Mouse (Mus musculus): ENCODE data around the gene Zfp791. TPM values are rescaled to one million over a fixed set of nuclear protein-coding genes. Genes with fewer than 3 reads are reported as not detected.
"Not testable (repeated sequence)": the region's sequence is repeated elsewhere in the genome, so short reads cannot be mapped to it uniquely, and the experiment has no call there.

Zfp791 gene
- polyA plus RNA-seq, 1 experiment from 2014 or later = 1.6 TPM

DNA sequence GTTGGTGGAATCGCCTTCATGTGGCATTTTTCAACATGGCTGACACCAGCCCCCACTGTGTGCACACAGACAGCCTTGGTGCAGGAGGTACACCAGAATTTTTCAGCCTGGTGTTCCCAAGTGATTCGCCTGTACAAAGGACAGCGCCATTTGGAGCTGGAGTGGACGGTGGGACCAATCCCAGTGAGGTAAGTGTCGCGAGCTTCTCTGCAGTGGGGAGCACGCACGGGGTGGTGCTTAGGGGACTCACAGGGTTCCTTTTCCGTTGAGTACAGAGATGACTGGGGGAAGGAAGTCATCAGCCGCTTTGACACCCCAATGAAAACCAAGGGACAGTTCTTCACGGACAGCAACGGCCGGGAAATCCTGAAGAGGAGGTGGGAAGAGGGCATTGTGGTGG lies 27.8 kb downstream of the Zfp791 start:
- no peak overlapping the region for H3K27ac ChIP-seq (replicated peaks; ENCODE audit: low read depth, low read length)
- no peaks in the 10 kb centered on the region for H3K4me1 ChIP-seq (ENCODE audit: control insufficient read depth, insufficient read depth, low read length)
- DNase-seq (ENCODE audit: low spot score) = no peak
- 95% methylated on average over 13 of the region's 13 CpGs for WGBS
- H3K4me3 ChIP-seq (ENCODE audit: low read depth, low read length) = no peak overlapping the region
- H3K4me2 ChIP-seq (ENCODE audit: low read depth, low read length) = no peak overlapping the region
- ATAC-seq (ENCODE audit: low read depth) = no peak
- no peaks in the 10 kb centered on the region for H3K27me3 ChIP-seq (replicated peaks; ENCODE audit: control insufficient read depth, insufficient read depth, low read length)
- H3K36me3 ChIP-seq (ENCODE audit: control insufficient read depth, insufficient read depth, low read length) = peaks cover 42% of the 10 kb centered on the region
- H3K9me3 ChIP-seq (ENCODE audit: control insufficient read depth, low read length) = no peaks in the 10 kb centered on the region
- H3K9ac ChIP-seq (ENCODE audit: low read depth, low read length) = no peak overlapping the region

DNA sequence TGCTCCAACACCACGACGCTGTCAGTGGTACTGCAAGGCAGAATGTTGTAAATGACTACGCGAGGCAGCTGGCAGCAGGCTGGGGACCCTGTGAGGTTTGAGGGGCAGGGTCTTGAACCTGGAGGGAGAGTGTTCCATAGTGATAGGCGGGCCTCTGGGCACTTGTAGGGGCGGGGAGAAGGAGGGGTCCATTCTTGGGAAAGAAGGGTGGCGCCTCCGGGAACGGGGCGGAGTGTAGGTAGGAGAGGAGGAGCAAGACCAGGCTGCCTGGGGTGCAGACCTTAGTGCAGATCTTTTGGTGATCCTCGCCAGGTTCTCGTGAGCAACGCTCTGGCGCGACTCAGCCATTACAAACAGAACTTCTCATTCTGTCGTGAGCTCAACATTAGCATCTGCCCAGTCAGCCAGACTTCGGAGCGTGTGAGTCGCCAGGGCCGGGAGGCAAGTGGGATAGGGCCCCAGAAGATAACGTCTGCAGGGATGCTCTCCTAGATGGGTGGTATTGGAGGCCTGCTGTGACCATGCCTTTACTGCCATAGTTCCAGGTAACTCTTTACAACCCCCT lies 31.3 kb downstream of the Zfp791 start:
- peaks cover 46% of the 10 kb centered on the region for H3K36me3 ChIP-seq (ENCODE audit: control insufficient read depth, insufficient read depth, low read length)
- H3K9me3 ChIP-seq (ENCODE audit: control insufficient read depth, low read length) = no peaks in the 10 kb centered on the region
- DNase-seq (ENCODE audit: low spot score) (no peak), ATAC-seq (ENCODE audit: low read depth) (no peak)
- 42% methylated on average over 21 of the region's 21 CpGs for WGBS
- H3K4me2 ChIP-seq (ENCODE audit: low read depth, low read length) = no peak overlapping the region
- no peaks in the 10 kb centered on the region for H3K4me1 ChIP-seq (ENCODE audit: control insufficient read depth, insufficient read depth, low read length)
- no peaks in the 10 kb centered on the region for H3K27me3 ChIP-seq (replicated peaks; ENCODE audit: control insufficient read depth, insufficient read depth, low read length)
- H3K4me3 ChIP-seq (ENCODE audit: low read depth, low read length) = no peak overlapping the region
- H3K9ac ChIP-seq (ENCODE audit: low read depth, low read length) = no peak overlapping the region; the same call in 1 of the 2 replicates
- H3K27ac ChIP-seq (replicated peaks; ENCODE audit: low read depth, low read length) = no peak overlapping the region

DNA sequence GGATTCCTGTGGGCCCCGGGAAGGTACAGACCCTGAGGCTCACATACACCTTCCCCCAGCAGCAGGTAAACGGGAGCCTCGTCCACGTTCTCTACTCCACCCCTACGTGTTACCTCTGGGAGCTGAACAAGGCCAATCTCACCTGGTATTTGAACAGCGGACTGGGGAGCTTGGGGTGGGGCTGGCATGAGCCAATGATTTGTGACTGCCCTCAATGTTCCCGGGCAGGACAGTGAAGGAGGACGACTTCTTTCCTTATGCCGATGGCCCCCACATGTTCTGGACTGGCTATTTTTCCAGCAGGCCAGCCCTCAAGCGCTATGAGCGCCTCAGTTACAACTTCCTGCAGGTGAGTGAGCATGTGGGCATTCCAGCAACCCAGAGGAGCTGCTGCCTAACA lies 32.0 kb downstream of the Zfp791 start:
- no peak overlapping the region for H3K9ac ChIP-seq (ENCODE audit: low read depth, low read length)
- no peaks in the 10 kb centered on the region for H3K27me3 ChIP-seq (replicated peaks; ENCODE audit: control insufficient read depth, insufficient read depth, low read length)
- H3K36me3 ChIP-seq (ENCODE audit: control insufficient read depth, insufficient read depth, low read length) = peaks cover 42% of the 10 kb centered on the region
- H3K4me2 ChIP-seq (ENCODE audit: low read depth, low read length) = no peak overlapping the region
- no peak for ATAC-seq (ENCODE audit: low read depth)
- no peaks in the 10 kb centered on the region for H3K9me3 ChIP-seq (ENCODE audit: control insufficient read depth, low read length)
- H3K27ac ChIP-seq (replicated peaks; ENCODE audit: low read depth, low read length) = no peak overlapping the region
- 91% methylated on average over 11 of the region's 11 CpGs for WGBS
- no peaks in the 10 kb centered on the region for H3K4me1 ChIP-seq (ENCODE audit: control insufficient read depth, insufficient read depth, low read length)
- H3K4me3 ChIP-seq (ENCODE audit: low read depth, low read length) = no peak overlapping the region
- no peak for DNase-seq (ENCODE audit: low spot score)

DNA sequence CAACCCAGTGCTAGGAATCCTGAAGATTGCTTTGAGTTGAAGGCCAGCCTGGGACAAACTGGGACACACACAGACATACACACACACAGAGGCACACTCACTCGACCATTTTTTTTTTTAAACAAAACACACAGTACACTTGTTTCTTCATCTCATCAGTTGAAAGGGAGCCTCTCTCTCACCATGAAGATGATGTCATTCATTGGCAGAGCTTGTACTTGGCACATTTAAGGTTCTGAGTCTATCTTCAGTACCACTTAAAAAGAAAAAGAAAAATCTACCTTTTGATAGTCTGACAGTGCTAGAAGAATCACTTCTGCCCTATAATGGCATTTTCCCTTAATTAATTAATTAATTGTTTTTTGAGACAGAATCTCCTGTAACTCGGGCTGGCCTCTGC lies 34.1 kb downstream of the Zfp791 start:
- ATAC-seq (ENCODE audit: low read depth) (no peak), DNase-seq (ENCODE audit: low spot score) (no peak)
- H3K9ac ChIP-seq (ENCODE audit: low read depth, low read length) = no peak overlapping the region
- H3K27me3 ChIP-seq (replicated peaks; ENCODE audit: control insufficient read depth, insufficient read depth, low read length) = no peaks in the 10 kb centered on the region
- no peak overlapping the region for H3K4me3 ChIP-seq (ENCODE audit: low read depth, low read length)
- H3K27ac ChIP-seq (replicated peaks; ENCODE audit: low read depth, low read length) = no peak overlapping the region
- no peaks in the 10 kb centered on the region for H3K9me3 ChIP-seq (ENCODE audit: control insufficient read depth, low read length)
- no peak overlapping the region for H3K4me2 ChIP-seq (ENCODE audit: low read depth, low read length)
- no peaks in the 10 kb centered on the region for H3K4me1 ChIP-seq (ENCODE audit: control insufficient read depth, insufficient read depth, low read length)
- H3K36me3 ChIP-seq (ENCODE audit: control insufficient read depth, insufficient read depth, low read length) = peaks cover 34% of the 10 kb centered on the region
- WGBS = 79% methylated on average over 2 of the region's 2 CpGs

DNA sequence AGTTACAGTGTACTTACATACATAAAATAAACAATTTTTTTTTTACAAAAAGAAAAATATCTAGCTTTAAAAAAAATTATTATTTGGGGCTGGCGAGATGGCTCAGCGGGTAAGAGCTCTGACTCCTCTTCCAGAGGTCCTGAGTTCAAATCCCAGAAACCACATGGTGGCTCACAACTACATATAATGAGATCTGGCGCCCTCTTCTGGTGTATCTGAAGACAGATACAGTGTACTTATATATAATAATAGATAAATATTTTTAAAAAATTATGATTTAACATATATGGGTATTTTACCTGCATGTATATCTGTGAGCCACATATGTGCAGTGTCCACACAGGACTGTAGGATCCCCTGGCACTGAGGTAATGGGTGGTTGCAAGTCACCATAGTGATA lies 36.7 kb downstream of the Zfp791 start:
- ATAC-seq (ENCODE audit: low read depth) = no peak
- H3K4me2 ChIP-seq (ENCODE audit: low read depth, low read length) = no peak overlapping the region
- WGBS = 77% methylated on average over 3 of the region's 3 CpGs
- H3K4me3 ChIP-seq (ENCODE audit: low read depth, low read length) = no peak overlapping the region
- no peak for DNase-seq (ENCODE audit: low spot score)
- H3K36me3 ChIP-seq (ENCODE audit: control insufficient read depth, insufficient read depth, low read length) = peaks cover 31% of the 10 kb centered on the region
- no peaks in the 10 kb centered on the region for H3K27me3 ChIP-seq (replicated peaks; ENCODE audit: control insufficient read depth, insufficient read depth, low read length)
- no peaks in the 10 kb centered on the region for H3K9me3 ChIP-seq (ENCODE audit: control insufficient read depth, low read length)
- H3K4me1 ChIP-seq (ENCODE audit: control insufficient read depth, insufficient read depth, low read length) = peaks cover 10% of the 10 kb centered on the region; the same call in 1 of the 2 replicates
- no peak overlapping the region for H3K27ac ChIP-seq (replicated peaks; ENCODE audit: low read depth, low read length)
- no peak overlapping the region for H3K9ac ChIP-seq (ENCODE audit: low read depth, low read length)

DNA sequence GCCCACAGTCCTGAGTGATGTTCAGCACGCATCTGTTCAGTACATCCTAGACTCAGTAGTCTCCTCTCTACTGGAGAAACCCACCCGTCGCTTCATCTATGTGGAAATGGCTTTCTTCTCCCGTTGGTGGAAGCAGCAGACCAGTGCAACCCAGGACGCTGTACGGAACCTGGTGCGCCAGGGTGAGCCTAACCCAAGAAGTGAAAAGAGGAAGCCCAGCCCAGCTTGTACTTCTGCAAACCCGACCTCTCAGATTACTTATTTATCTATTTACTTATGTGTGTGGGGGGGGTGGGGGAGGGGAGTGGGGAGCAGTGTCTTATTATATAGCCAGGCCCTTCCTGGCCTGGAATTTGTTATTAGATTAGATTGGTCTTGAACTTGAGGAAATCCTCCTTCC lies 38.3 kb downstream of the Zfp791 start:
- Histone ChIP-seq H3K9ac (ENCODE audit: low read depth, low read length) (no peak overlapping the region), H3K4me2 (ENCODE audit: low read depth, low read length) (no peak overlapping the region), H3K4me1 (ENCODE audit: control insufficient read depth, insufficient read depth, low read length) (peaks cover 14% of the 10 kb centered on the region), H3K27me3 (replicated peaks; ENCODE audit: control insufficient read depth, insufficient read depth, low read length) (no peaks in the 10 kb centered on the region), H3K9me3 (ENCODE audit: control insufficient read depth, low read length) (no peaks in the 10 kb centered on the region), H3K27ac (replicated peaks; ENCODE audit: low read depth, low read length) (no peak overlapping the region), H3K4me3 (ENCODE audit: low read depth, low read length) (no peak overlapping the region), H3K36me3 (ENCODE audit: control insufficient read depth, insufficient read depth, low read length) (peaks cover 31% of the 10 kb centered on the region)
- no peak for ATAC-seq (ENCODE audit: low read depth)
- 87% methylated on average over 8 of the region's 8 CpGs for WGBS
- no peak for DNase-seq (ENCODE audit: low spot score)

DNA sequence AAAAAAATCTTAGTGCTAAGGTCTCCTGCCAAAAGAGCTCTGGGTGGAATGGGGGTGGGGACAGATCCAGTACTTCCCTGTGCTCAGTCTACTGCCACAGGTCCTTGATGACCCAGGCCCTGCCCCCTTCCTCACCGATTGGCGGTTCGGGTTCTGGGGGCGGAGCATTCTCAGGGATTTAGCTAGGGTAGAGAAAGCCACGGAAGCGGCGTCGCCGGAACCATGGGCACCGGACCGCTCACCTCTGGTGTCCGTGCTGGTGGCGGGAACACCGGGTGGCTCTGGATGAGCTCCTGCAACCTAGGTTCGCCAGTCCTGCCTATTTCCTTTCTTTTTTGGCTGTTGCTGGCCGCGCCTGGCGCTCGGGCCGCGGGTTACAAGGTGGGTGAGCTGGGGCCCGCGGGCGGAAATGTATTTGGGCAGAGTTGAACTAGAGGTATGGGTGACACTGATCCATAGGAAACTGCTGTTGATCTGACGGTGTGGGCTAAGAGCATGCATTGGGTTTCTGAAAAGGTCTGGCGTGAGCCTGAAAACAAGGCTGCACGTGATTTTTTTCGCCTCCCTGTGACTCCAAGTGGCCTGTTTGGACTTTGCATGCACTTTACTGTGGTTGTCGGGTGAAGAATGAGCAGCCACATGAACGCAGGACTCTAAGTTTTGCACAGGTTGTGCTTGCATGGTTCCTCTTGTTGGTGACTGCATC lies 39.6 kb downstream of the Zfp791 start, which contains the start of gene Man2b1:
Gene Man2b1, plus strand, starts transcription at position 163 of the 706 bp plus-strand sequence.
- H3K27ac ChIP-seq (replicated peaks; ENCODE audit: low read depth, low read length) = no peak within 1 kb of the TSS

DNA sequence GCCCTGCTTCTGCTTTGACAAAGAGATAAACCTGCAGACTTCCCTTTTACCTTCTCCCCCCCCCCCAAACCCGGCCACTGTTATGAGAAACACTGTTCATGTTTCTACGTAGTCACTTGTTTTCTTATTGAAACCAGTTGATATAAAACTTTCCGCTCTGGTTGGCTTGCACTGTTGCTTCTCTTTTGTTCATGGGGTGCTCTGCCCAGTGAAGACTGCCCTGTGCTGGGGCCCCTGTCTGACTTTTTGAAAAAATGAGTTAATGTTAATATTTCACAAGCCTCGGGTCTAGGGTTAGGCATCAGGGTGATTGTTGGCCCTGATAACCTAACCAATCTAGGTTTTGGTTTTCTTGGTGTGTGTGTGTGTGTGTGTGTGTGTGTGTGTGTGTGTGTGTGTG lies 40.7 kb downstream of the Zfp791 start:
- Histone ChIP-seq H3K36me3 (ENCODE audit: control insufficient read depth, insufficient read depth, low read length) (peaks cover 25% of the 10 kb centered on the region; the same call in 1 of the 2 replicates), H3K4me1 (ENCODE audit: control insufficient read depth, insufficient read depth, low read length) (peaks cover 16% of the 10 kb centered on the region)
- H3K27ac ChIP-seq (replicated peaks; ENCODE audit: low read depth, low read length); H3K9ac ChIP-seq (ENCODE audit: low read depth, low read length); H3K4me3 ChIP-seq (ENCODE audit: low read depth, low read length); H3K9me3 ChIP-seq (ENCODE audit: control insufficient read depth, low read length); H3K4me2 ChIP-seq (ENCODE audit: low read depth, low read length); ATAC-seq (ENCODE audit: low read depth); DNase-seq (ENCODE audit: low spot score); H3K27me3 ChIP-seq (replicated peaks; ENCODE audit: control insufficient read depth, insufficient read depth, low read length): not testable (repeated sequence)
- 78% methylated on average over 4 of the region's 4 CpGs for WGBS

More for the DNA sequence above, 39.6 kb downstream of the Zfp791 start, which contains the start of gene Man2b1:
- Histone ChIP-seq H3K4me3 (ENCODE audit: low read depth, low read length) (peak within 1 kb of the TSS; percentile 63), H3K9ac (ENCODE audit: low read depth, low read length) (peak within 1 kb of the TSS; percentile 74), H3K27me3 (replicated peaks; ENCODE audit: control insufficient read depth, insufficient read depth, low read length) (no peaks in the 10 kb centered on the region), H3K4me2 (ENCODE audit: low read depth, low read length) (peak within 1 kb of the TSS; percentile 79), H3K36me3 (ENCODE audit: control insufficient read depth, insufficient read depth, low read length) (peaks cover 29% of the 10 kb centered on the region), H3K4me1 (ENCODE audit: control insufficient read depth, insufficient read depth, low read length) (peaks cover 16% of the 10 kb centered on the region), H3K9me3 (ENCODE audit: control insufficient read depth, low read length) (no peaks in the 10 kb centered on the region)
- ATAC-seq (ENCODE audit: low read depth) (peak; percentile 92), DNase-seq (ENCODE audit: low spot score) (peak; percentile 93)
- WGBS = 2% methylated on average over 30 of the region's 30 CpGs

DNA sequence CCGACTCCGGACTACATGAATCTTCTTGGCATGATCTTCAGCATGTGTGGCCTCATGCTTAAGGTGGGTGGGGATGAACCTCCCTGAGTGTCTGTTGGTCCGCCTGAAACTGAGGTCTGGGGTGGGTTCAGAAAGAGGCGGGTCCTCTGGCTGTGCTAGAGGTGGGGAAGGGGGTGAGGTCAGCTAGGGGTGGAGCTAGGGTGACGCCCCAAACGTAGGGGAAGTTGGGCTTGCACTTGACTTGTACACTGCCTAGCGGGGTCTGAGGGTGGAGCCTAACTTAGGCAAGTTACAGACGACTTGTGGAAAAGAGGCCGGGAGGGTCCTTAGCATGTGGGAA lies 41.7 kb downstream of the Zfp791 start, which contains the start of gene Wdr83:
Gene Wdr83, minus strand, starts transcription at position 91 of the 340 bp plus-strand sequence.
- DNase-seq (ENCODE audit: low spot score) (peak; percentile 56), ATAC-seq (ENCODE audit: low read depth) (peak; percentile 44)
- peak within 1 kb of the TSS; percentile 87 for H3K4me2 ChIP-seq (ENCODE audit: low read depth, low read length)
- peak within 1 kb of the TSS; percentile 81 for H3K9ac ChIP-seq (ENCODE audit: low read depth, low read length)
- peaks cover 16% of the 10 kb centered on the region for H3K4me1 ChIP-seq (ENCODE audit: control insufficient read depth, insufficient read depth, low read length)
- WGBS = under 1% methylated on average over 9 of the region's 9 CpGs
- H3K9me3 ChIP-seq (ENCODE audit: control insufficient read depth, low read length) = no peaks in the 10 kb centered on the region
- H3K27ac ChIP-seq (replicated peaks; ENCODE audit: low read depth, low read length) = peak within 1 kb of the TSS; percentile 72
- no peaks in the 10 kb centered on the region for H3K27me3 ChIP-seq (replicated peaks; ENCODE audit: control insufficient read depth, insufficient read depth, low read length)
- 0 out of 2 replicates have a peak, but pooled peaks cover 28% of the 10 kb centered on the region for H3K36me3 ChIP-seq (ENCODE audit: control insufficient read depth, insufficient read depth, low read length)
- peak within 1 kb of the TSS; percentile 75 for H3K4me3 ChIP-seq (ENCODE audit: low read depth, low read length)
